Mouse (Mus musculus): Measurements from ENCODE around the gene Wdr89. TPM values are rescaled to one million over a fixed set of nuclear protein-coding genes. Genes with fewer than 3 reads are reported as not detected.

The Wdr89 gene
- polyA plus RNA-seq, 1 experiment from 2014 or later = 5.1 TPM

GRCm38 (mm10) chr12:75596154-75597002 lies 73.0 kb downstream of the Wdr89 start, which contains the start of gene Ppp2r5e:
Gene Ppp2r5e (minus strand): TSS chr12:75596245.
- Histone ChIP-seq H3K27me3 (replicated peaks) (no peaks in the 10 kb centered on the region), H3K4me3 (peak within 1 kb of the TSS; percentile 69), H3K36me3 (replicated peaks) (peaks cover 9% of the 10 kb centered on the region; the same call in 1 of the 2 replicates), H3K4me2 (peak within 1 kb of the TSS; percentile 67), H3K4me1 (peaks cover 17% of the 10 kb centered on the region), H3K9me3 (no peaks in the 10 kb centered on the region), H3K27ac (peak within 1 kb of the TSS; percentile 98), H3K9ac (peak within 1 kb of the TSS; percentile 94)
- peak; percentile 99 for ATAC-seq (replicated peaks)
- under 1% methylated on average over 72 of the region's 72 CpGs for WGBS

- ATAC-seq (replicated peaks) = peak; percentile 43
- 1% methylated on average over 96 of the region's 97 CpGs for WGBS
- H3K9me3 ChIP-seq = no peaks in the 10 kb centered on the region
- peak overlapping the region; percentile 69 for H3K4me3 ChIP-seq
- no peaks in the 10 kb centered on the region for H3K27me3 ChIP-seq (replicated peaks)
- peak overlapping the region; percentile 93 for H3K9ac ChIP-seq
- H3K36me3 ChIP-seq (replicated peaks) = peaks cover 12% of the 10 kb centered on the region; the same call in 1 of the 2 replicates
- H3K4me2 ChIP-seq = peak overlapping the region; percentile 67
- peak overlapping the region; percentile 98 for H3K27ac ChIP-seq
- H3K4me1 ChIP-seq = peaks cover 17% of the 10 kb centered on the region
These were observed 73.8 kb downstream of the Wdr89 start for GRCm38 (mm10) chr12:75595291-75596153.

GRCm38 (mm10) chr12:75594404-75594803 lies 74.9 kb downstream of the Wdr89 start:
- no peak overlapping the region for H3K27ac ChIP-seq
- no peak for ATAC-seq (replicated peaks)
- H3K4me3 ChIP-seq = peak overlapping the region; percentile 69
- H3K4me2 ChIP-seq = peak overlapping the region; percentile 67
- H3K9ac ChIP-seq = peak overlapping the region; percentile 38
- H3K4me1 ChIP-seq = peaks cover 17% of the 10 kb centered on the region
- peaks cover 19% of the 10 kb centered on the region; the same call in 1 of the 2 replicates for H3K36me3 ChIP-seq (replicated peaks)
- no peaks in the 10 kb centered on the region for H3K9me3 ChIP-seq
- 42% methylated on average over 5 of the region's 5 CpGs for WGBS
- no peaks in the 10 kb centered on the region for H3K27me3 ChIP-seq (replicated peaks)

- Histone ChIP-seq H3K27me3 (replicated peaks) (no peaks in the 10 kb centered on the region), H3K9me3 (no peaks in the 10 kb centered on the region), H3K4me3 (peak overlapping the region; percentile 69), H3K9ac (no peak overlapping the region), H3K27ac (no peak overlapping the region), H3K4me2 (peak overlapping the region; percentile 67), H3K4me1 (peaks cover 17% of the 10 kb centered on the region), H3K36me3 (replicated peaks) (peaks cover 19% of the 10 kb centered on the region; the same call in 1 of the 2 replicates)
- ATAC-seq (replicated peaks) = no peak
- 73% methylated on average over 4 of the region's 4 CpGs for WGBS
These were observed 75.5 kb downstream of the Wdr89 start for GRCm38 (mm10) chr12:75593817-75594216.

- no peaks in the 10 kb centered on the region for H3K9me3 ChIP-seq
- no peak overlapping the region for H3K27ac ChIP-seq
- H3K4me3 ChIP-seq = no peak overlapping the region
- H3K36me3 ChIP-seq (replicated peaks) = peaks cover 13% of the 10 kb centered on the region; the same call in 1 of the 2 replicates
- H3K27me3 ChIP-seq (replicated peaks) = no peaks in the 10 kb centered on the region
- no peak for ATAC-seq (replicated peaks)
- H3K9ac ChIP-seq = no peak overlapping the region
- H3K4me1 ChIP-seq = no peaks in the 10 kb centered on the region
- H3K4me2 ChIP-seq = no peak overlapping the region
These were observed 81.8 kb downstream of the Wdr89 start for GRCm38 (mm10) chr12:75587501-75587900.

- no peak overlapping the region for H3K9ac ChIP-seq
- no peaks in the 10 kb centered on the region for H3K9me3 ChIP-seq
- H3K4me2 ChIP-seq = no peak overlapping the region
- ATAC-seq (replicated peaks) = no peak
- H3K4me1 ChIP-seq = no peaks in the 10 kb centered on the region
- H3K27me3 ChIP-seq (replicated peaks) = no peaks in the 10 kb centered on the region
- H3K4me3 ChIP-seq = no peak overlapping the region
- H3K27ac ChIP-seq = no peak overlapping the region
- H3K36me3 ChIP-seq (replicated peaks) = no peaks in the 10 kb centered on the region; the same call in 1 of the 2 replicates
- WGBS = 74% methylated on average over 3 of the region's 3 CpGs
These were observed 85.6 kb downstream of the Wdr89 start for GRCm38 (mm10) chr12:75583776-75584175.

Other genes with a start within 250 kb of the Wdr89 start
- 20.9 and 21.3 TPM in 2 replicates for gene Ppp2r5e, start 73.3 kb downstream of the Wdr89 start, polyA plus RNA-seq (2015; fragmentation: Nextera tagmentation; extraction: Ambion mirVana)
- gene Sgpp1, start 66.2 kb upstream of the Wdr89 start, polyA plus RNA-seq (2015; fragmentation: Nextera tagmentation; extraction: Ambion mirVana) = 12.2 and 12.5 TPM in 2 replicates
- gene Syne2, start 148.6 kb upstream of the Wdr89 start, polyA plus RNA-seq (2015; fragmentation: Nextera tagmentation; extraction: Ambion mirVana) = 52.7 and 56.0 TPM in 2 replicates